Mouse (Mus musculus) embryonic facial prominence, embryonic 13.5 days (tissue): ENCODE data around the gene F2r. TPM values are rescaled to one million over a fixed set of nuclear protein-coding genes. Genes with fewer than 3 reads are reported as not detected.

Source experiments
- ATAC-seq: fragments of 200-750 bp; cut with Nextera tagmentation; 2 replicates; pipeline ENCODE4 v1.8.0; 2017; ENCODE audit warnings: low read depth; ENCODE audit not compliant: insufficient number of reproducible peaks, insufficient read depth, low FRiP score, low TSS enrichment
- H3K27ac ChIP-seq: fragments of 300-500 bp; sonication (generic); 2 replicates; pipeline ENCODE4 v1.5.1; 2015; ENCODE audit warnings: moderate library complexity, mild to moderate bottlenecking, inconsistent platforms
- H3K27me3 ChIP-seq: fragments of 300-500 bp; sonication (generic); 2 replicates; pipeline ENCODE4 v1.6.1; 2015; ENCODE audit warnings: mild to moderate bottlenecking, inconsistent platforms
- H3K36me3 ChIP-seq: fragments of 300-500 bp; sonication (generic); 2 replicates; pipeline ENCODE4 v1.6.1; 2015; ENCODE audit warnings: mild to moderate bottlenecking, inconsistent platforms
- H3K4me1 ChIP-seq: fragments of 300-500 bp; sonication (generic); 2 replicates; pipeline ENCODE4 v1.6.1; 2015; ENCODE audit warnings: inconsistent platforms
- H3K4me2 ChIP-seq: fragments of 300-500 bp; sonication (generic); 2 replicates; pipeline ENCODE4 v1.6.1; 2015; ENCODE audit warnings: moderate library complexity, mild to moderate bottlenecking, inconsistent platforms
- H3K4me3 ChIP-seq: fragments of 300-500 bp; sonication (generic); 2 replicates; pipeline ENCODE4 v1.5.1; 2015; ENCODE audit warnings: mild to moderate bottlenecking, inconsistent platforms
- H3K9ac ChIP-seq: fragments of 300-500 bp; sonication (generic); 2 replicates; pipeline ENCODE4 v1.6.1; 2015; ENCODE audit warnings: mild to moderate bottlenecking, inconsistent platforms
- H3K9me3 ChIP-seq: fragments of 300-500 bp; sonication (generic); 2 replicates; pipeline ENCODE4 v1.6.1; 2016; ENCODE audit warnings: inconsistent platforms
- WGBS: fragments of 180-500 bp; shearing (Covaris S2); methylation state at CpG from one replicate; pipeline ENCODE4 v1.1.7; 2015; ENCODE audit warnings: mixed read lengths; 5-methylcytosine and 5-hydroxymethylcytosine counted together
- polyA plus RNA-seq: library from polyadenylated mRNA; unstranded; fragments of >200 nt; fragmentation: Nextera tagmentation; extraction: Ambion mirVana; gene quantifications from 2 replicates; pipeline ENCODE4 v1.2.1, GENCODE M21; 2015

Gene F2r
- polyA plus RNA-seq, 1 experiment from 2014 or later = 92.2 TPM

DNA sequence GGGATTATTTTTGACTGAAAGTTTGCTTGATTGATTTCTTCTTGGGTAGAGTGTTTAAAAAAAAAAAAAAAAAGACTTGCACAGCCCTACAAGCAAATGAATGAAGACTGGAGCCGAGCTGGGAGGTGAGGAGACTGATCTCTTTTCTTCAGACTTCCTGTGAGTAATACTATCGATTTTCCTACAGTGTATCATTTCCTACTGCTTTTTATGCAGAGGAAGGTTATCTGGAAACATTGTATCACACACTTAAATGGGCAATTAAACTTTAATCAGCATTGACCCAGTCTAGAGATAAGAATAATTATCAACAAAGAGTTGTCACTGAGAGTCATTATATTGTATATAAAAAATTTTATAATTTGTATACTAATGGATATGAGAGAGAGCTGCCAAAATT lies 12.5 kb upstream of the F2r start:
- Histone ChIP-seq H3K4me1 (0 out of 2 replicates have a peak, but pooled peaks cover 4% of the 10 kb centered on the region), H3K9me3 (no peaks in the 10 kb centered on the region), H3K27ac (no peak overlapping the region), H3K9ac (no peak overlapping the region), H3K36me3 (peaks cover 36% of the 10 kb centered on the region), H3K4me3 (no peak overlapping the region), H3K4me2 (no peak overlapping the region), H3K27me3 (no peaks in the 10 kb centered on the region)
- WGBS = 75% methylated on average over 2 of the region's 2 CpGs
- no peak for ATAC-seq

DNA sequence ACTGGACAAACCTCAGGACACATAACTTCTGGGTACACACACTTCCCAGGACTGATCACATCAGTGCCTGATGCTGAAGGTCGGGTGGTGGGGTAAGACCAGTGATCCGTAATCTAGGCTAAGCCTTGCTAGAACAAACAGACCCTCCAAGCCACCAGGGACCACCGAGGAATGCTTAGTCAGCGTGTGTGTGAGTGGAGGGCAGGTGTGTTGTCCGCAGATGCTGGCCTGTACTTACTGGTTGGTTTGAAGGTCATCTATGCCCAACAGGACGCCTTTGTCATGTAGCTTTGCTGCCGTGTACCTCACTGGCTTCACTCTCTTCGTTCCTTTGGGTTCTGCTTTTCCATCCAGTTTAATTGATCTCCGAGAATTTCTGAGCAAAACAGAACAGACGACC lies 11.5 kb upstream of the F2r start:
- H3K4me3 ChIP-seq = no peak overlapping the region
- peaks cover 31% of the 10 kb centered on the region for H3K36me3 ChIP-seq
- ATAC-seq = no peak
- H3K4me2 ChIP-seq = no peak overlapping the region
- no peaks in the 10 kb centered on the region for H3K9me3 ChIP-seq
- H3K4me1 ChIP-seq = no peaks in the 10 kb centered on the region
- no peak overlapping the region for H3K27ac ChIP-seq
- no peak overlapping the region for H3K9ac ChIP-seq
- H3K27me3 ChIP-seq = no peaks in the 10 kb centered on the region
- 89% methylated on average over 10 of the region's 10 CpGs for WGBS

- H3K4me2 ChIP-seq = no peak overlapping the region
- no peaks in the 10 kb centered on the region for H3K27me3 ChIP-seq
- no peak overlapping the region for H3K4me3 ChIP-seq
- 45% methylated on average over 7 of the region's 7 CpGs for WGBS
- peaks cover 26% of the 10 kb centered on the region for H3K36me3 ChIP-seq
- no peaks in the 10 kb centered on the region for H3K9me3 ChIP-seq
- no peak for ATAC-seq
- H3K9ac ChIP-seq = no peak overlapping the region
- H3K4me1 ChIP-seq = no peaks in the 10 kb centered on the region
- H3K27ac ChIP-seq = no peak overlapping the region
Measured at GRCm38 (mm10) chr13:95626696-95627095, 8.4 kb upstream of the F2r start.

DNA sequence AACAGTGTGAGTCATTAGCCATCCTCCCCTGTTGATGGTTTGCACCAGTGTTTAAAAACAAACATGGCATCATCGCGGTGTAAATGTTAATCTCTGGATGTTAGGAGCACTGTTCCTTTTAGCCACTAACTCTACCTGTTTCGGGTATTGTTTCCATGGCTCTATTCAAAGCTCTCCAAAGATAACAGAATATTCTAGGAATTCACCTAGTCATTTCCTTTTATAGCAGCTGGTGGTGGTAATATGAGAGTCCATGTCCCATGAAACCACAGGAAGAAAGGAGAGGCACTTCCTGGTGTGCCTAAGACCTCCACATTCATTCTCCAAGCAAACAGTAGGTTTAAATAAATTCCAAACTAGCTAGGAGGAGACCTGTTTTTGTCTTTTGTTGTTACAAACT lies 4.8 kb upstream of the F2r start:
- H3K9me3 ChIP-seq = no peaks in the 10 kb centered on the region
- H3K9ac ChIP-seq = no peak overlapping the region
- H3K4me2 ChIP-seq = no peak overlapping the region
- H3K27me3 ChIP-seq = no peaks in the 10 kb centered on the region
- ATAC-seq = no peak
- H3K36me3 ChIP-seq = peaks cover 5% of the 10 kb centered on the region
- WGBS = 87% methylated on average over 3 of the region's 3 CpGs
- no peak overlapping the region for H3K4me3 ChIP-seq
- H3K27ac ChIP-seq = no peak overlapping the region
- peaks cover 3% of the 10 kb centered on the region; the same call in 1 of the 2 replicates for H3K4me1 ChIP-seq

- WGBS = 86% methylated on average over 3 of the region's 3 CpGs
- H3K27me3 ChIP-seq = no peaks in the 10 kb centered on the region
- ATAC-seq = no peak
- H3K9ac ChIP-seq = no peak overlapping the region
- H3K36me3 ChIP-seq = no peaks in the 10 kb centered on the region
- H3K27ac ChIP-seq = no peak overlapping the region
- H3K4me3 ChIP-seq = no peak overlapping the region
- H3K4me1 ChIP-seq = peaks cover 9% of the 10 kb centered on the region
- no peak overlapping the region for H3K4me2 ChIP-seq
- H3K9me3 ChIP-seq = no peaks in the 10 kb centered on the region
Measured at GRCm38 (mm10) chr13:95621563-95621962, 3.3 kb upstream of the F2r start.

DNA sequence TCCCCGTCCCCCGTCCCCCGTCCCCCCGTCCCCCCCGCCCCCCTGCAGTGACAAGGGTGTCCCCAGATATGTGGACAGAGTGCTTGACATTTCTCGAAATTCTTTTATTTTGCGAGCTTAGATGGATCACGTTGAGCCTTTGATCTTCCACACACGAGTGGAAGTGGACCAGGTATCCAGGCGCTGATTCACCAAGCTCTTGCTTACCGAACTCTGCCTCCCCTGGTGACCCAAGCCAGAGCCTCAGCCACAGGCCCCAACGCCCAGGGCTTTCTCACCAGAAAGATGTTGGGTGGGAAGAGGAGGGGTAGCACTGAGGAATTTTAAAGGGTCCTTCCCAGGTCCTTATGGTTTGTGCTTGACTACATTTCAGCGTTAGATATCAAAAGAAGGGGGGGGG lies 572 bp upstream of the F2r start:
- Histone ChIP-seq H3K9ac (peak overlapping the region; percentile 94), H3K27ac (peak overlapping the region; percentile 85), H3K9me3 (no peaks in the 10 kb centered on the region), H3K27me3 (no peaks in the 10 kb centered on the region), H3K4me2 (peak overlapping the region; percentile 73), H3K4me3 (peak overlapping the region; percentile 83), H3K4me1 (peaks cover 32% of the 10 kb centered on the region), H3K36me3 (peaks cover 3% of the 10 kb centered on the region; the same call in 1 of the 2 replicates)
- 4% methylated on average over 12 of the region's 13 CpGs for WGBS
- no peak for ATAC-seq

- no peaks in the 10 kb centered on the region for H3K27me3 ChIP-seq
- ATAC-seq = peak; percentile 21
- peaks cover 6% of the 10 kb centered on the region; the same call in 1 of the 2 replicates for H3K36me3 ChIP-seq
- H3K4me3 ChIP-seq = peak overlapping the region; percentile 83
- H3K4me1 ChIP-seq = peaks cover 32% of the 10 kb centered on the region
- H3K27ac ChIP-seq = peak overlapping the region; percentile 85
- WGBS = under 1% methylated on average over 21 of the region's 21 CpGs
- H3K4me2 ChIP-seq = peak overlapping the region; percentile 73
- no peaks in the 10 kb centered on the region for H3K9me3 ChIP-seq
- peak overlapping the region; percentile 94 for H3K9ac ChIP-seq
Measured at GRCm38 (mm10) chr13:95617671-95618171, 566 bp downstream of the F2r start.

DNA sequence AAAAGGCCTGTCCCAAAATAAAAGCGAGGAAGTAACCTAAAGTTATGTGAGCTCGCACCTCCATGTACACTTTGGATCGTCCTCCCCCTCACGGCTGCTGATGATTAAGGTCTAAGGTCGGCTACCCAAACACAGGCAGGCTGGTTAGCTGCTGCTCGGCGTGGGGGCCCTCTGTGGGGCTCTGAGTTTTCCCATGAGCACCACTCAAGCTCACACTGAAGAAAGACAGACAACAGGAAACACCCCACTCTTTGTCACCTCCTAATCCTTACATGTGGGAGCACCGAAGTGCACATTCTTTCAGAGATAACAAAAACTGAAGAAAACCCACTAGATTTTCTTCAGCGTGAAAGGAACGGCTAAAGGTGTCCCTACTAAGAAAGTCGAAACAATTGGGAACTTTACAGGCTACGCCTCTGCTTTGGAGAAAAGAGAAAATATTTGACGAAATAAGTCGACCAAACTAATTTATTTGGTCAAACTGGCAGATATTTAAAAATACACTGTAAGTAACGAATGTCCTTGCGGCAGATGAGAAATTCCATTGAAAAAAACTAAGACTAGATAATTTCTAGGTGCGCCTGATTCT lies 1.1 kb downstream of the F2r start:
- Histone ChIP-seq H3K36me3 (peaks cover 8% of the 10 kb centered on the region), H3K4me1 (peaks cover 32% of the 10 kb centered on the region), H3K27ac (peak overlapping the region; percentile 24; the same call in 1 of the 2 replicates), H3K27me3 (no peaks in the 10 kb centered on the region), H3K9me3 (no peaks in the 10 kb centered on the region), H3K4me3 (peak overlapping the region; percentile 83), H3K4me2 (peak overlapping the region; percentile 73), H3K9ac (peak overlapping the region; percentile 94)
- WGBS = 8% methylated on average over 17 of the region's 17 CpGs
- ATAC-seq = no peak

GRCm38 (mm10) chr13:95616512-95616911 lies 1.8 kb downstream of the F2r start:
- peak overlapping the region; percentile 73 for H3K4me2 ChIP-seq
- H3K9ac ChIP-seq = peak overlapping the region; percentile 94
- H3K27me3 ChIP-seq = no peaks in the 10 kb centered on the region
- H3K36me3 ChIP-seq = peaks cover 14% of the 10 kb centered on the region
- no peak for ATAC-seq
- no peaks in the 10 kb centered on the region for H3K9me3 ChIP-seq
- H3K4me1 ChIP-seq = peaks cover 32% of the 10 kb centered on the region
- WGBS = 48% methylated on average over 11 of the region's 11 CpGs
- H3K4me3 ChIP-seq = peak overlapping the region; percentile 83
- peak overlapping the region; percentile 51; the same call in 1 of the 2 replicates for H3K27ac ChIP-seq

DNA sequence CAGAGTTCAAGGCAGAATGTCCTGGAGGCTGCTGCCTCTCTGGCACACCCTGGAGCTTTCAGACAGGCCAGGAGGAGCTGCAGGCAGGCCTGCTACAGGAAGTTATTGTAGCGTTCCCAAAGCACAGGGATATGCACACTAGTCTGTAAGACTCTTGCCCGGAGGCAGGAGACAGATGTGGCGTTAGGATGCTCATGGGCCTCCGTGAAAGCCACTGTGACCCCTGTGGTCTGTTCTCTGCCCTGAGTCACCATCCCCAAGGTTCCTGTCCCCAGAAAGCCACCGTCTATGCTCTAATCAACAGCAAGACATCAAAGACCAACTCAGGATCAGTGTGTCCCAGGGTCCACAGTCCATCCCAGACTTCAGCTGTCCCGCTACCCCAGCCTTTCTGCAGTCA lies 3.5 kb downstream of the F2r start:
- Histone ChIP-seq H3K27ac (no peak overlapping the region), H3K9me3 (no peaks in the 10 kb centered on the region), H3K9ac (peak overlapping the region; percentile 52), H3K4me2 (peak overlapping the region; percentile 31; the same call in 1 of the 2 replicates), H3K36me3 (peaks cover 29% of the 10 kb centered on the region), H3K4me1 (peaks cover 36% of the 10 kb centered on the region), H3K4me3 (no peak overlapping the region), H3K27me3 (no peaks in the 10 kb centered on the region)
- no peak for ATAC-seq
- 49% methylated on average over 6 of the region's 6 CpGs for WGBS

GRCm38 (mm10) chr13:95612243-95612642 lies 6.0 kb downstream of the F2r start:
- peaks cover 35% of the 10 kb centered on the region for H3K4me1 ChIP-seq
- H3K9ac ChIP-seq = no peak overlapping the region
- H3K27me3 ChIP-seq = no peaks in the 10 kb centered on the region
- no peak overlapping the region for H3K27ac ChIP-seq
- 83% methylated on average over 10 of the region's 10 CpGs for WGBS
- ATAC-seq = no peak
- H3K4me3 ChIP-seq = no peak overlapping the region
- H3K9me3 ChIP-seq = no peaks in the 10 kb centered on the region
- H3K4me2 ChIP-seq = no peak overlapping the region
- peaks cover 38% of the 10 kb centered on the region for H3K36me3 ChIP-seq

DNA sequence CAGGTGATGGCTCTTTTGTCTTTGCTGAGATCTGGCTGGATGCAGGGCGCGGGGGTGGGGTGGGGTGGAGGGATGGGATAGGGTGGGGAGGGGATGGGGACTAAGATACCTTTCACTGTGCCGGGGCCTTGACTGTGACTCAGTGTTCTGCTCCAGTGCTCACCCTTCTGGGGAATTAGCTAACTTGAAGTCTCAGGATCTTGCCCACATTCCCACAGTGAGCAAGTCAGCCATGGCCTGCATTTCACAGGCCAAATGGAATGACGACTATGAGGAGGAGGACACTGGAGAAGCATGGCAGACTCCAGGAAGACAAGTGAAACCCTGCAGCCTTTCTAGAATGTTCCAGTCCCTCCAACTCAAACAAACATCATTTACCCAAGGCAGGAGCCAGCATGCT lies 6.5 kb downstream of the F2r start:
- no peaks in the 10 kb centered on the region for H3K9me3 ChIP-seq
- no peak for ATAC-seq
- no peaks in the 10 kb centered on the region for H3K27me3 ChIP-seq
- 84% methylated on average over 4 of the region's 4 CpGs for WGBS
- H3K36me3 ChIP-seq = peaks cover 43% of the 10 kb centered on the region
- no peak overlapping the region for H3K9ac ChIP-seq
- H3K4me2 ChIP-seq = no peak overlapping the region
- H3K27ac ChIP-seq = peak overlapping the region; percentile 22; the same call in 1 of the 2 replicates
- H3K4me3 ChIP-seq = no peak overlapping the region
- H3K4me1 ChIP-seq = peaks cover 31% of the 10 kb centered on the region
